Mouse (Mus musculus): ENCODE data around the gene Stac2. TPM values are rescaled to one million over a fixed set of nuclear protein-coding genes. Genes with fewer than 3 reads are reported as not detected.
A peak's percentile ranks its signal among the peaks of the same experiment; 100 is the strongest.

Gene Stac2
- polyA plus RNA-seq, 1 experiment from 2014 or later = 0.86 TPM

GRCm38 (mm10) chr11:98031443-98031770, 21.9 kb downstream of the Stac2 start:
- Histone ChIP-seq H3K9me3 (ENCODE audit: control insufficient read depth, low read length) (no peaks in the 10 kb centered on the region), H3K27ac (ENCODE audit: low read depth, low read length) (no peak overlapping the region), H3K36me3 (ENCODE audit: control insufficient read depth, insufficient read depth, low read length) (peaks cover 11% of the 10 kb centered on the region), H3K4me2 (ENCODE audit: low read depth, low read length, severe bottlenecking) (no peak overlapping the region), H3K27me3 (ENCODE audit: control insufficient read depth, insufficient read depth, low read length) (no peaks in the 10 kb centered on the region; the same call in 1 of the 2 replicates), H3K4me3 (ENCODE audit: low read depth, low read length) (no peak overlapping the region), H3K9ac (ENCODE audit: low read length) (no peak overlapping the region), H3K4me1 (replicated peaks; ENCODE audit: control insufficient read depth, insufficient read depth, low read length) (peaks cover 17% of the 10 kb centered on the region)
- DNase-seq (ENCODE audit: low spot score) (peak; percentile 89), ATAC-seq (replicated peaks; ENCODE audit: low FRiP score) (peak; percentile 23)
- WGBS = 8% methylated on average over 5 of the region's 5 CpGs

- Histone ChIP-seq H3K36me3 (ENCODE audit: control insufficient read depth, insufficient read depth, low read length) (peaks cover 11% of the 10 kb centered on the region), H3K4me1 (replicated peaks; ENCODE audit: control insufficient read depth, insufficient read depth, low read length) (peaks cover 12% of the 10 kb centered on the region), H3K27ac (ENCODE audit: low read depth, low read length) (no peak overlapping the region), H3K4me2 (ENCODE audit: low read depth, low read length, severe bottlenecking) (no peak overlapping the region), H3K4me3 (ENCODE audit: low read depth, low read length) (no peak overlapping the region), H3K9me3 (ENCODE audit: control insufficient read depth, low read length) (no peaks in the 10 kb centered on the region), H3K27me3 (ENCODE audit: control insufficient read depth, insufficient read depth, low read length) (no peaks in the 10 kb centered on the region), H3K9ac (ENCODE audit: low read length) (no peak overlapping the region)
- WGBS = 48% methylated on average over 5 of the region's 5 CpGs
- ATAC-seq (replicated peaks; ENCODE audit: low FRiP score) = no peak; the same call in 1 of the 2 replicates
- no peak for DNase-seq (ENCODE audit: low spot score)
These were observed 22.4 kb downstream of the Stac2 start for GRCm38 (mm10) chr11:98030701-98031442.

DNA sequence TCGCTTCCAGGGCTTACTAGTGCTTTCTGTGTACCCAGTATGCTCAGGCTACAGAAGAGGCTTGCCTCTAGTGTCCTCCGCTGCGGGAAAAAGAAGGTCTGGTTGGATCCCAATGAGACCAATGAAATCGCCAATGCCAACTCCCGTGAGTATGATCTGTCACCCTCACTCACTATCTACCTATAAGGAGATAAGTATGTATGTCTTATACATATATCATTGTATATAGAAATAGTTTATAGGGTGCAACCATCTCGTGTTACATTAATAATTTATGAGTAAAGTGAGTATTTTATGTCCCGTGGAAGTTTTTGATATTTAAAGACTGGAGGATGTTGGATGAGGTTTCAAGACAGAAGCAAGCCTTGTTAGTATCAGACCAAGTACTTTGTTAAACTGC, 25.5 kb downstream of the Stac2 start:
- H3K9me3 ChIP-seq (ENCODE audit: control insufficient read depth, low read length) = no peaks in the 10 kb centered on the region
- DNase-seq (ENCODE audit: low spot score) = no peak
- peak overlapping the region; percentile 92 for H3K4me2 ChIP-seq (ENCODE audit: low read depth, low read length, severe bottlenecking)
- ATAC-seq (replicated peaks; ENCODE audit: low FRiP score) = no peak
- H3K4me1 ChIP-seq (replicated peaks; ENCODE audit: control insufficient read depth, insufficient read depth, low read length) = peaks cover 2% of the 10 kb centered on the region; the same call in 1 of the 2 replicates
- H3K27me3 ChIP-seq (ENCODE audit: control insufficient read depth, insufficient read depth, low read length) = no peaks in the 10 kb centered on the region
- WGBS = 30% methylated on average over 7 of the region's 7 CpGs
- peak overlapping the region; percentile 100 for H3K4me3 ChIP-seq (ENCODE audit: low read depth, low read length)
- H3K36me3 ChIP-seq (ENCODE audit: control insufficient read depth, insufficient read depth, low read length) = peaks cover 11% of the 10 kb centered on the region
- peak overlapping the region; percentile 99 for H3K9ac ChIP-seq (ENCODE audit: low read length)
- no peak overlapping the region for H3K27ac ChIP-seq (ENCODE audit: low read depth, low read length)

GRCm38 (mm10) chr11:98027297-98027688, 26.0 kb downstream of the Stac2 start:
- no peaks in the 10 kb centered on the region for H3K9me3 ChIP-seq (ENCODE audit: control insufficient read depth, low read length)
- H3K36me3 ChIP-seq (ENCODE audit: control insufficient read depth, insufficient read depth, low read length) = peaks cover 11% of the 10 kb centered on the region
- H3K9ac ChIP-seq (ENCODE audit: low read length) = peak overlapping the region; percentile 99
- ATAC-seq (replicated peaks; ENCODE audit: low FRiP score) (no peak; the same call in 1 of the 2 replicates), DNase-seq (ENCODE audit: low spot score) (no peak)
- peak overlapping the region; percentile 67 for H3K27ac ChIP-seq (ENCODE audit: low read depth, low read length)
- WGBS = under 1% methylated on average over 18 of the region's 18 CpGs
- H3K4me1 ChIP-seq (replicated peaks; ENCODE audit: control insufficient read depth, insufficient read depth, low read length) = peaks cover 2% of the 10 kb centered on the region; the same call in 1 of the 2 replicates
- H3K4me3 ChIP-seq (ENCODE audit: low read depth, low read length) = peak overlapping the region; percentile 100
- H3K4me2 ChIP-seq (ENCODE audit: low read depth, low read length, severe bottlenecking) = peak overlapping the region; percentile 92
- no peaks in the 10 kb centered on the region for H3K27me3 ChIP-seq (ENCODE audit: control insufficient read depth, insufficient read depth, low read length)

DNA sequence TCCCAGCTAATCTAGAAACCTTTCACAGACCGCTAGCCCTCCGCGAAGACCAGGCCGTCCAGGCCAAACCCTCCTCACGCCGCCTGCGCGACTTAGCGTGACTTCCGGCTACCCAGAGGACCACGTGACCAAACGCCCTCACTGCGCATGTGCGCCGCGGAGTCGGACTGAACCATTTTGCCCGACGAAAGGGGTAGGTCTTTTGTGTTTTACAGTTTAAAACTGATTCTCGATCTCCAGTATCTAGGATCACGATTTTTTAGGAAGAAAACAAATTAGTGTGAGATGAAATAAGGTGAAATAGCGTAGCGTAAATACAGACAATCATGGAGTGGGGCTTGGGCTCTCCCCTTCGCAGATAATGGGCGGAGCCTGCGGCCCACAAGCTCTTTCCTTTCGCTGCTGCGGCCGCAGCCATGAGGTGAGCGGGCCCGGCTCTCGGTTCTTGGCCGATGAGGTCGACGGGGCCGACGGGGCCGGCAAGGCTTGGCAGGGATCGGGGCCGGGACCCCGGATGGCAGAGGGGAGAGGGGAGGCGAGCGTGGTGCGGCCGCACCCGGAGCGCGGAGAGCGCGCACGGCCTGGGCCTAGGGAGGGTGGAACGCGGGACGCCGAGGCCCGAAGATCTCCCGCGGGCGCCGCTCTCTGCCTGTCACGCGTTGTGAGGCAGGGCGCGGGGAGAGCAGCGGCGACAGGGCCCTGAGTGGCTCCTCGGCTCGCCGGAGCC, 26.5 kb downstream of the Stac2 start, which contains the start of gene Rpl19:
TSS of gene Rpl19 (plus strand) at position 141 of the 727 bp plus-strand sequence.
- WGBS = under 1% methylated on average over 69 of the region's 69 CpGs
- DNase-seq (ENCODE audit: low spot score) = peak; percentile 96
- Histone ChIP-seq H3K4me2 (ENCODE audit: low read depth, low read length, severe bottlenecking) (peak within 1 kb of the TSS; percentile 92), H3K36me3 (ENCODE audit: control insufficient read depth, insufficient read depth, low read length) (peaks cover 11% of the 10 kb centered on the region), H3K27ac (ENCODE audit: low read depth, low read length) (peak within 1 kb of the TSS; percentile 67), H3K4me1 (replicated peaks; ENCODE audit: control insufficient read depth, insufficient read depth, low read length) (peaks cover 2% of the 10 kb centered on the region; the same call in 1 of the 2 replicates), H3K27me3 (ENCODE audit: control insufficient read depth, insufficient read depth, low read length) (no peaks in the 10 kb centered on the region), H3K9ac (ENCODE audit: low read length) (peak within 1 kb of the TSS; percentile 99), H3K4me3 (ENCODE audit: low read depth, low read length) (peak within 1 kb of the TSS; percentile 100), H3K9me3 (ENCODE audit: control insufficient read depth, low read length) (no peaks in the 10 kb centered on the region)
- peak; percentile 67 for ATAC-seq (replicated peaks; ENCODE audit: low FRiP score)

DNA sequence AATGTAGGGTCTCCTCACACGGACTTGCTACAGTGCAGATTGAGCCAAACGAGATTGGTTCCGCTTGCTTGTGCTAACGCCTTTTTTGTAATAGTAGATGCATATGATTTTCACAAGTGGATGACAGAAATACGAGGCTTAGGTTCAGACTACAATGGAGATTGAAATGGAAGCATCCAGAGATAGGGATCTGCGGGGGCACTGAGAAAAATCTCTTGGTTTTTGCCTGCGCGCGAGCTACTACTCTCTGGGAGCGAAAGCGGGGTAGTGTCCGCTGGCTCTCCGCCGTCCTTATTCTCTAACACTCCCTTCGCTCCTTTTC, 27.1 kb downstream of the Stac2 start:
- peaks cover 5% of the 10 kb centered on the region; the same call in 1 of the 2 replicates for H3K4me1 ChIP-seq (replicated peaks; ENCODE audit: control insufficient read depth, insufficient read depth, low read length)
- H3K9ac ChIP-seq (ENCODE audit: low read length) = peak overlapping the region; percentile 99
- H3K9me3 ChIP-seq (ENCODE audit: control insufficient read depth, low read length) = no peaks in the 10 kb centered on the region
- ATAC-seq (replicated peaks; ENCODE audit: low FRiP score) = no peak
- no peak for DNase-seq (ENCODE audit: low spot score)
- peak overlapping the region; percentile 100 for H3K4me3 ChIP-seq (ENCODE audit: low read depth, low read length)
- peak overlapping the region; percentile 92 for H3K4me2 ChIP-seq (ENCODE audit: low read depth, low read length, severe bottlenecking)
- H3K36me3 ChIP-seq (ENCODE audit: control insufficient read depth, insufficient read depth, low read length) = peaks cover 11% of the 10 kb centered on the region
- WGBS = 6% methylated on average over 15 of the region's 15 CpGs
- no peaks in the 10 kb centered on the region for H3K27me3 ChIP-seq (ENCODE audit: control insufficient read depth, insufficient read depth, low read length)
- peak overlapping the region; percentile 67 for H3K27ac ChIP-seq (ENCODE audit: low read depth, low read length)

DNA sequence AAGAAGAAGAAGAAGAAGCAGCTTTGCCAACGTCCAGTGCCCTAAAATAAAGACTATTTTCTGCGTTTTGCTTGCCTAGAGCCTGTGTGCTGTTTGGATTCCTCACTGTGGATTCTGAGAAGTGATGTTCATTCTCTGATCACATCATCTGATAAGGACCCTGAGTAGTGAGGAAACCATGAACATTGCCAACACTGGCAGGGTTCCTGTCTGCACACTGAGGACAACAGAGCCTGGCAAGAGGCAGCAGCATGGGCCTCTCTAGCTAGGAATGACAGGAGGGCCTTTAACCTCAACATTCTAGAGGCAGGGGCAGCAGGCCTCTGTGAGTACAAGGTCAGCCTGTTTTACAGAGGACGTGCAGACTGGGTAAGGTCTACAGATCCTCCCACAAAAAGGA, 28.7 kb downstream of the Stac2 start:
- Histone ChIP-seq H3K27ac (ENCODE audit: low read depth, low read length) (no peak overlapping the region), H3K36me3 (ENCODE audit: control insufficient read depth, insufficient read depth, low read length) (peaks cover 9% of the 10 kb centered on the region), H3K4me1 (replicated peaks; ENCODE audit: control insufficient read depth, insufficient read depth, low read length) (peaks cover 14% of the 10 kb centered on the region), H3K4me2 (ENCODE audit: low read depth, low read length, severe bottlenecking) (no peak overlapping the region), H3K9ac (ENCODE audit: low read length) (no peak overlapping the region), H3K4me3 (ENCODE audit: low read depth, low read length) (no peak overlapping the region), H3K27me3 (ENCODE audit: control insufficient read depth, insufficient read depth, low read length) (no peaks in the 10 kb centered on the region), H3K9me3 (ENCODE audit: control insufficient read depth, low read length) (no peaks in the 10 kb centered on the region)
- DNase-seq (ENCODE audit: low spot score) = no peak
- WGBS = 90% methylated on average over 3 of the region's 3 CpGs
- no peak for ATAC-seq (replicated peaks; ENCODE audit: low FRiP score)

GRCm38 (mm10) chr11:98022555-98023371, 30.5 kb downstream of the Stac2 start, which contains the start of gene Cacnb1:
Cacnb1 (minus strand) TSS chr11:98023034.
- peaks cover 20% of the 10 kb centered on the region for H3K4me1 ChIP-seq (replicated peaks; ENCODE audit: control insufficient read depth, insufficient read depth, low read length)
- 1% methylated on average over 50 of the region's 52 CpGs for WGBS

More at GRCm38 (mm10) chr11:98022555-98023371, 30.5 kb downstream of the Stac2 start, which contains the start of gene Cacnb1:
- DNase-seq (ENCODE audit: low spot score) (peak; percentile 93), ATAC-seq (replicated peaks; ENCODE audit: low FRiP score) (peak; percentile 66)
- Histone ChIP-seq H3K4me2 (ENCODE audit: low read depth, low read length, severe bottlenecking) (peak within 1 kb of the TSS; percentile 94), H3K9ac (ENCODE audit: low read length) (peak within 1 kb of the TSS; percentile 85), H3K9me3 (ENCODE audit: control insufficient read depth, low read length) (no peaks in the 10 kb centered on the region), H3K27me3 (ENCODE audit: control insufficient read depth, insufficient read depth, low read length) (no peaks in the 10 kb centered on the region), H3K27ac (ENCODE audit: low read depth, low read length) (peak within 1 kb of the TSS; percentile 80), H3K36me3 (ENCODE audit: control insufficient read depth, insufficient read depth, low read length) (no peaks in the 10 kb centered on the region), H3K4me3 (ENCODE audit: low read depth, low read length) (peak within 1 kb of the TSS; percentile 77)
